Mouse (Mus musculus) bone marrow macrophage, adult 2 months (primary cell): Measurements from ENCODE around the gene Ufm1. TPM values are rescaled to one million over a fixed set of nuclear protein-coding genes. Genes with fewer than 3 reads are reported as not detected.

Experiments used
- H3K27ac ChIP-seq: 2 replicates; pipeline ENCODE4 v1.5.1; 2012; ENCODE audit warnings: low read depth, low read length; ENCODE audit not compliant: insufficient read depth
- H3K4me1 ChIP-seq: 2 replicates; pipeline ENCODE4 v1.6.1; 2012; ENCODE audit warnings: low read length; ENCODE audit not compliant: control insufficient read depth, insufficient read depth
- H3K4me3 ChIP-seq: 2 replicates; pipeline ENCODE4 v1.5.1; 2012; ENCODE audit warnings: mild to moderate bottlenecking, low read length, moderate library complexity; ENCODE audit not compliant: insufficient read depth
- CTCF ChIP-seq: IDR thresholded peaks from 2 replicates; pipeline ENCODE4 v1.5.1; 2012; ENCODE audit warnings: low read depth, mild to moderate bottlenecking, low read length, moderate library complexity
- POLR2A ChIP-seq: IDR thresholded peaks from 2 replicates; pipeline ENCODE4 v1.6.1; 2012; ENCODE audit warnings: mild to moderate bottlenecking, low read depth, low read length, borderline replicate concordance
- polyA plus RNA-seq: library from polyadenylated mRNA; stranded (reverse); fragments of >200 nt; gene quantifications from 2 replicates; pipeline ENCODE4 v1.2.4, GENCODE M21; 2012; ENCODE audit not compliant: missing spikeins, insufficient read depth, insufficient read length

The Ufm1 gene
- polyA plus RNA-seq, 1 experiment, result 40.9 TPM

- Histone ChIP-seq H3K4me1 (no peaks in the 10 kb centered on the region), H3K27ac (no peak overlapping the region), H3K4me3 (no peak overlapping the region)
- TF ChIP-seq POLR2A (no peak), CTCF (no peak)
Measured at GRCm38 (mm10) chr3:53846206-53846928, 17.3 kb downstream of the Ufm1 start.

GRCm38 (mm10) chr3:53844786-53845185, 18.8 kb downstream of the Ufm1 start, which contains the start of gene Gm10985:
Gene Gm10985 (plus strand): TSS chr3:53845086.
- H3K4me1 ChIP-seq, result no peaks in the 10 kb centered on the region
- no peak within 1 kb of the TSS for H3K27ac ChIP-seq
- H3K4me3 ChIP-seq, result no peak within 1 kb of the TSS
- TF ChIP-seq CTCF (no peak), POLR2A (no peak)

GRCm38 (mm10) chr3:53834238-53834637, 29.4 kb downstream of the Ufm1 start:
- no peak overlapping the region for H3K4me3 ChIP-seq
- no peak overlapping the region for H3K27ac ChIP-seq
- no peaks in the 10 kb centered on the region for H3K4me1 ChIP-seq
- TF ChIP-seq POLR2A, result no peak
- no peak for TF ChIP-seq CTCF

GRCm38 (mm10) chr3:53813421-53813977, 50.1 kb downstream of the Ufm1 start:
- H3K4me3 ChIP-seq, result no peak overlapping the region
- TF ChIP-seq CTCF (no peak), POLR2A (no peak)
- no peaks in the 10 kb centered on the region for H3K4me1 ChIP-seq
- no peak overlapping the region for H3K27ac ChIP-seq

Other genes starting within 250 kb of the Ufm1 start
- not detected in 2 replicates for gene Frem2, start 206.5 kb downstream of the Ufm1 start, polyA plus RNA-seq
- not detected in 2 replicates for gene Gm10985, start 18.7 kb downstream of the Ufm1 start, polyA plus RNA-seq